Mouse (Mus musculus) adrenal gland (tissue): ENCODE results near the gene Fbxl3.

Experiments used
- intact Hi-C: fragments of 180-260 bp; cut with DNase I; formaldehyde crosslinking; loops from one replicate; pipeline ENCODE4 v1.15.1; 2025
- long read RNA-seq, 2 experiments: library from polyadenylated mRNA; unstranded; transcript quantifications; one replicate each; pipeline ENCODE4 v2.0.0; 2020; ENCODE audit warnings: borderline replicate concordance in 1 of 2; ENCODE audit not compliant: insufficient replicate concordance in 1 of 2

Gene Fbxl3
- long read RNA-seq, experiment 1, full-length matches to known transcripts, result 4 of 11 reads
- long read RNA-seq, experiment 1, partial matches to known transcripts, result 2 of 11 reads
- long read RNA-seq, experiment 1, other reads (novel, unspliced or antisense), result 5 of 11 reads
- long read RNA-seq, experiment 2, full-length matches to known transcripts, result 10 of 21 reads
- long read RNA-seq, experiment 2, partial matches to known transcripts, result 0 of 21 reads
- long read RNA-seq, experiment 2, other reads (novel, unspliced or antisense), result 11 of 21 reads

DNA sequence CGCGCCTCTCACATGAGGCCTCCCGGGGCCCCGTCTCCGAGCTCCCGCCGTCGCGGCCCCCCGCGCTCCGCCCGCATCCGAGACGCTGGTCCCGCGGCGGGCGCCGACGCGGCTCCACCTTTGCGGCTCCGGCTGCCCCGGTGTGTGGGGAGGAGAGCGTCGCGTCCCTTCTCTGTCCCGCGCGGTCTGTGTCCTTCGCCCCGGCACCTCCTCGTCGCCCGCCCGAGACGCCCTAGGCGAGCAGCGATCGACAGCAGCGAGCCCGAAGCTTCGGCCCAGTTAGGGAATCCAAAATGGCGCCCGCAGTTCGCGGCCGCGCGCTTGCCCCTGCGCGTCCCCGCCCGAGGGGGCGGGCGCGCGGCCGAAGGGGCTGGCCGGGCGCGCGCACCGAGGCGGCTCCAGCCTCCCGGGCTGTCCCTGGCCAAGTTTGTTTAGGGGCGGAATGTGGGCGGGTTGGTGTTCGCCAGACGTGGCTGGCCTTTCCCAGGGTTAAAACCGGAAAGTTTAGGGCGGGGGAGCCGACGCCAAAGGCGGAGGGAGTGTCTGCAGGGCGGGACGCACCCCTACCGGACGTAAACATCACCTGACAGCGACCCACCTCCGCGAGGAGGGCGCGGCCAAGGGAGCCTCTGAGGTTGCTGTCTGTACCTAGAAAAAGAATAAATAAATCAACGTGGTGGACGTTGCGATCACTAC, at the start of gene Fbxl3:
Gene Fbxl3, minus strand, starts transcription at position 329 of the 696 bp plus-strand sequence.
- intact Hi-C loops, result no loop called here

DNA sequence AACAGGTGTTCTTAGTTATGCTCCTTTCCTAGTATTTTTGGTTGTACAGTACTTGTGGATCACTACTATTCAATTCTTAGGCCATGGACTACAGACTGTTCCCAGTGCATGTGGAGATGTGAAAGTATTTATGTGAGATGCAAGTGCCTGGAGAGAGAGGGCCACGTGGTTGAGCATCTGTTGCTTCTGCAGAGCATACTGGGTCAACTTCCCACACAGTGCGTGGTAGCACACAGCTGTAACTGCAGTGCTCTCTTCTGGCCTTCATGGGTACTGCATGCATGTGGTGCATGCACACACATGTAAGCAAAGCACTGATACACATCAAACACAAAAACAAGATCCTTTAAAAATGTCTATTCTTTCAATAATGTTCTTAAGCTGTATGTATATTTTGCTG, 32.6 kb upstream of the Fbxl3 start:
- intact Hi-C loops, result no loop called here

DNA sequence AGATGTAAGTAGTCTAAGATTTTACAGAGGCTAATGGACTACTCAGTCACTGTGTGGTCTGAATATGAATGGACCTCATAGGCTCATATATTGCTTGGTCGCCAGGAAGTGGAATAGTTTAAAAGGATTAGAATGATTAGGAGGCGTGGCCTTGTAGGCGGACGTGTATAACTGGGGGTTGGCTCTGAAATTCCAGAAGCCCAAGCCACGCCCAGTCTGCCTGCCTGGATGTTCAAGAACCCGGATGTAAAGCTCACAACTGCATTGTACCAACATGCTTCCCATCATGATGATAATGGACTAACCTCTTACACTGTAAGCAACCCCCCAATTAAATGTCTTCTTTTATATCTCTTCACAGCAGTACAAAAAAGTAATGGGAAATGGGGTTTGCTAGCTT, 26.4 kb upstream of the Fbxl3 start:
- intact Hi-C loops, result no loop called here

DNA sequence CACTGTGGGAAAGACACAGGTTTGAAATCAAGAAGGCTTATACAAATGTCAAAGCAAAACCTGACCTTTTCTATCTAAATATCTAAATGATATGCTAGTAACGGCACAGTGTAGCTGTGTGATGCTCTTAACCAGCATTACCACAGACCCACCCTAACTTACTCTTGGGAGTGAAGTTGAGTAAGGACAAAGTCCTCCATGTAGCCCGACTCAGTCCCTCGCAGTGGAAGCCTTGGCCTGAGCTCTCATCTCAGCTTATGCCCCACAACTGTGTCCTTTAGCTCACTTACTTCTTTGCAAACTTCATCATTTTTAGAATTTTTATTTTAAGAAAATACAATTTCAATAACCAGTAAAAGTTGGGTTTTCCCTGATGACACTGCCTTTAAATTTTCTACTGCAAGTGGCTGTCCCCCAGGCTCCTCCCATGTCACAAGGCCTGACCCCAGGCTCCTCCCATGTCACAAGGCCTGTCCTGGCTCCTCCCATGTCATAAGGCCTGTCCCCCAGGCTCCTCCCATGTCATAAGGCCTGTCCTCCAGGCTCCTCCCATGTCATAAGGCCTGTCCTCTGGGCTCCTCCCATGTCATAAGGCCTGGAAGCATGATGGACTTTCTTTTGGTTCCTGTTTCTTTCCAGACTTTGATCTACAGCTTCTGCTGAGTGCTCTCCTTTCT, 15.8 kb upstream of the Fbxl3 start:
- intact Hi-C loops, result no loop called here

DNA sequence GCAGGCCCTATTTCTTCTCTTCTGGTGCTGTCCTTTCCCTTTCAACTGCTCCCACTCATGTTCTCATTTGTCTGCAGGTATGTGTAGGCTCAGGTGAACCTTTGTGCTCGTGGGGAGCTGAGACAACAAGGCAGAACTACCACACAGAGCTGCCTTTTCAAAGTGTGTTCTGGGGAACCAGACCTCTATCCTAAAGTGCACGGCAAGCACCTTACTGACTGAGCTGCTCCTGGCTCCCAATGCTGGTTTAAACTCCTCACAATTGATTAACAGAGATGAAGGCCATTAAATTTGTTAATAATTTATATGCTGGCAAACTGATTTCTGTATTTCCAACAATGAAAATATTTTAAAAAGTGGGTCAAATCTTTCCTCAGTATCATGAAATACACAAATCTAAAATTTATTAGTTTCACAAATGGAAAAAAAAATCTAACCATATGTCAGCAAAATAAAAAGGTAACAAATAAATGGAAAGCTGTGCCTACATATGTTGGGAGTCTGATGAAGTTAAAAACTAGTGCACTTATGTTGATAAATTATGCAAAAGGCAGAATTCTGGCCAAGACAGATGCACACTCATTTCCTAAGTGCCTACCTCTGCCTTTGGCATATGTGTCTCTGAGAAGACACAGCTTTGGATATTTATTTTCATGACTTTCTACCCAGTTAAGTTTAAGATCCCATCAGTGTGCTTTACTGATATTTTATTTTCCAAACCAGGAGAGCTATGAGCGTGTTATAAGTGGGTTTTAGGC, 13.4 kb upstream of the Fbxl3 start:
- intact Hi-C loops, result no loop called here

DNA sequence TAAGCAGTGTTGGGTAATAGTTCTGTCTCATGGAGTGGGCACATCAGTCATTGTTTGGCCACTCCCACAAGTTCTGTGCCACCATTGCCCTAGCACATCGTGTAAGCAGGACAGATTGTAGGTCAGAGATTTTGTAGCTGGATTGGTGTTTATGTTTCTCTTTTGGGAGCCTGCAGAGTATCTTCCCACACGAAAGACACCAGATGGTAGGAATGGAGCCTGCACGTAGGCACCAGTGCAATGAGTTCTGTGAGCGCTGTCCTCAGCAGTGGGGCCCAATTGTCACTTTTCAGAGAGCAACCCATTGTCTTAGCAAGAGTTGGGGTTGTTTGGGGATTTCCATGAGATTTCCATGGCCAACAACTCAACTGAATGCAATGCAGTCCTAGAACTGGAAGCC, 10.6 kb upstream of the Fbxl3 start:
- intact Hi-C loops, result no loop called here

DNA sequence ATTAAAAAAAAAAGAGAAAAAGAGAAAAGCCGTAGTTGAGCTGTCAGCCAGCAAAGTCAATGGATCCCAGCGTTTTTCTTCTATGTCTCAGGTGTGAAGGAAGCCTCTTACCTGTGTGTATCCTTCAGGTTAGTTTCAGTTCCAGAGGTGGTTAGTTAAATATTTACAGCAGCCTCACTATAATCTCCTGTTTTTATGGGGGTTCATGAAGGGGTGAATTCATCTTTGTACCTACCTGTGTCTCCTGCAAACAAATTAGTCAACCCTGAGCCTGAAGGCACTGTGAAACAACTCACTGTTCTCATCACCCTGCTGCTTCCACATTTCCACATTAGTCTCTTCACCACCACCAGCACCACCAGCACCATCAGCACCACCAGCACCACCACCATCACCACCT, 6.9 kb upstream of the Fbxl3 start:
- intact Hi-C loops, result no loop called here

DNA sequence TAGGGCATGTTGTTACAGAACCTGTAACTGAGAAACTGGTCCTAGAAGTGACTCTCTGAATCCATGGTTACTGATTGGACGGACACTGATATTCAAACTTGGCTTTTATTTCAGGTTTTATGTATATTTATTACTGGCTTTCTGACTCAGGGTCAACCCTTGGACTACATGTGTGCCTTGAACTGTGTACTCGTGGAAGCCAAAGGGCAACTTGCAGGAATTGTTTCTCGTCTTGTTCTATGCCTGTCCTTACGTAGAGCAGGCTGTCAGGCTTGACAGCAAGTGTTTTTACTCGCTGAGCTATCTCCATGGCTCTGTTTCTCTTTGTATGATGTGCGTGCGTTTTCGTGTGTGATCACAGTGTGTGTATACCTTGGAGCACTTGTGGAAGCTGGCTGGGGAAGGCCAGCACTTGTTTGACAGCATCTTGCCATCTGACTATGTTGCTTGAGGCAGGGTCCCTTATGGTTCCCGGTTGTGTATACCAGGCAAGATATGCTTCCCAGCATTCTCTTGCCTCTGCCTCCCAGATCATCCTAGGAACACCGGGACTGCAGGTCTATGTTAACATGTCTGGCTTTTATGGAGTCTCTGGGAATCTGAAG, 3.5 kb upstream of the Fbxl3 start:
- intact Hi-C loops, result no loop called here

DNA sequence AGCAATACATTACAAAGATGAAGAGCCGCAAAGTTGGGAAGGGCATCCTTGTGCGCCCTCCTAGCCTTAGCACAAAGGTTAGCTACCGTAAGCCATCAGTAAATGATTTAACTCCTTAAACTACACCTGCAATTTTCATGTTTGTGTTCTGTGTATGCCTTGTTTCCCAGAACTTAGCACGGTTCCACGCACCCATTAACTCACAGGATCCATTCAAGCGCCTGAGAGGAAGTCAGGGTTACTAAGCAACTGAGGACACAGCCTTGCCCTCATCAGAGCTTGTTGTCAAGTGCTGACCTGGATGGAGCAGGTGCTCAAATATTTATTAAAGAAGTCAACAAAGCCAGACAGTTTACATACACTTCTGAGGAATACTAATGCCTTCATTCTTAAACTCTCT, 2.9 kb upstream of the Fbxl3 start:
- intact Hi-C loops, result no loop called here

DNA sequence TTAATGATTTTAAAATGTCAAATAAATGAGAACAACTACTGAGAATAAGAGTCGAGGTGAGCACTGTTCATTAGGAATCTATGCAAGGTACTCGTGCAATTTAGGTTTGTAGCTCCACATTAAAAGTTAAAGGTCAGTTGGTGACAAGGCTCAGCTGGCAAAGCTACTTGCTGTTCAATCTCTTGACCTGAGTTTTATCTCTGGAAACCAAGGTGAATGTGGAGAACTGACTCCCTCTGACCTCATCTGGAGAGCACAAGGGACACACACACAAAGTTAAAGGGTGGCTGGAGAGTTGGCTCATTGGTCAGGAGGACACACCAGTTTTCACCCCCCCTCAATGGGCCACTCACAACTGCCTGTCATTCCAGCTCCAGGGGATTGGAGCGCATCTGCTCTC, 1.8 kb upstream of the Fbxl3 start:
- intact Hi-C loops, result no loop called here

DNA sequence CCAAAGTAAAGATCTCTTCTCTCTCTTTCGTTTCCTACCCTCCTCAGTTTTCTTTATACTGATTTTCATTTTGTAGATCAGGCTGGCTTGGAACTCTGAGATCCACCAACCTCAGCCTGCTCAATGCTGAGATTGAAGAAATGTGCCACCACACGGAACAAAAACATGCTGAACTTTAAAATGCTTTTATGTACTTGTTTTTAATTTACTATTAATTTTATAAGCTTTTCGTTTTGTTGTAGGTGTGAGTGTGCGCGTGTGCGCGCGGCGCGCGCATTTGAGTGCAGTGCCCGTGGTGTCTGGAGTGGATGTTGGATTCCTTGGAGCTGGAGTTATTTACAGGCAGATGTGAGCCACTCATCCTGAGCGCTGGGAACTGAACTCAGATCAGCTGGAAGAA, 930 bp upstream of the Fbxl3 start:
- intact Hi-C loops, result no loop called here

DNA sequence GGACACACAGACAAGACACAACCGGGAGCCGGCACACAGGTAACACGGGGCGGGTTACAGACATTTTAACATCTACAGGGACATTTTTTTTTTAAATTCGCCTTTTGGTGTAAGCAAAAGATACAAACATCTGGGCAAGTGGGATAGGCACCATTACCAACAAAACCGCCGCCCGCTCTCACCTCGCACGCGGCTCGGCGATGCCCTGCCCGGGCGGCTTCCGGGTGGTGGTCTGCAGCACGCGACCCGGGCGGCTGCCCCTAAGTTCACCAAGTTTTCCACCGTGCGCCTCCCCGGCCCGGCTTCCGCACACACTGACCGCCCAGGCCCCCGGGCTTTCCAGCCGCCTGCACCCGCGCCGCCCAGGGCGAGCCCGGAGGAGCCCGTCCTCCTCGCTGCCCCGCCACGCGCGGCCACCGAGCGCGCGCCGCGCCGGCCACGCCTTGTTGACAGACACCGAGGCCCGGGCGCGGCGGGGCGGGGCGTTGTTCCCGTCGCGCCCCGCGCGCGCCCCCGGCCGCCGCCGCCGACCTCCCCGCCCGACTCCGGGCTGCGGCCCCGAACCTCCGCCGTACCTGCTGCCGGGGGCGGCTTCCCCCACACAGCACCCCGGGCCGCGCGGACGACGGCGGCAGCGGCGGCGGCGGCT, 655 bp downstream of the Fbxl3 start:
- intact Hi-C loops, result loop anchor here (1.0 kb wide), 1 partner anchor 28 kb away; the partner anchor contains the start of gene Cln5

DNA sequence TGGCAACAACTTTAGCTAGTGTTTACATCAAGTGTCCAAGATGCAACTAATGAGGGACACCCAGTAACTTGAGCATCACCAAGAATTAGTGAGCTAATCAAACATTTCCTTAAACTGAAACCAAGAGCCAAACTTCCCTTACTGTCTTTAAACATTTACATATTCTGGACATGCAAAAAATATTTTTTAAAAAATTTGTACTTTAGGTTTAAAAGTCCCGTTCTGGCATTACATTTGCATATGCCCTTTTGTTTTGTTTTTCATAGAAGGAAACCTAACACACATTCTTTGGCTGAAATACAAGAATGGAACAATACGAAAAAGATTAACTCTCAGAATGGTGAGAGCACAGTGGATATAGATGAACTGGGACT, 1.2 kb downstream of the Fbxl3 start:
- intact Hi-C loops, result loop anchor here (1.0 kb wide), 1 partner anchor 28 kb away; the partner anchor contains the start of gene Cln5

DNA sequence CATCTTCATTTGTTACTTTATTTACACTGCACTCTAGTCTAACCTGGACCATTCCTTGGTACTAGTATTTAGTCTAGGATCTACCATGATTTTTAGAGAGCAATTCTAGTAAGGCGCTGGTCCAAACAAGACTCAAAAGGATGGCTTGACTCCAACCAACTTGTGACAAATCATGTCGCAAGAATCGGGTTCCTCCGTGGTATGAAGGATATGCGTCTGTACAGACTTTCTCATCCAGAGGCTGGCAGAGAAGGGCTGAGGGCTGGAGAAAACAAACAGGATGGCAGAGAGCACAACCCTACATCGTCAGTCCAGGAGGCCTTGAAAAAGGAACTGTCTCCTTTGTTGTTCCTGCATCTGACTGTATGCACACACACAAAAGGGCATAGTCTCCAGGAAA, 2.7 kb downstream of the Fbxl3 start:
- intact Hi-C loops, result no loop called here

DNA sequence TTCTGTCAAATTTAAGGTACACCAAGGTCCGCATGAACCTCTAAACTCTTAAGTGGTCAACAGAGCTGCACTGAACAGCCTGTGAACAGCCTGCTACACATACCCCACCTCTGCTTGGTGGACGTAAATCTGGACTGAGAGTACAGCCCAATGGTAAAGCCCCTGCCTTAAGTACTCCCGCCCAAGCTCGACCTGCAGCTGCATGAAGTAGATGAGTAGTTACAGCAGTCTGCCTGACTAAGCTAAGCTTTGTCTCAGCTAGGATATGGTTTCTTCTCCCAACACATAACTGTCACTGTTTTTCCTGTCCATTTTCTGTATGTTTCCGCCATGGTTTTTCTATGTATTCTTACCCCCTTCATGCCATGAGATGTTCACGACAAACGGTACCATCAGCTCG, 3.5 kb downstream of the Fbxl3 start:
- intact Hi-C loops, result no loop called here

DNA sequence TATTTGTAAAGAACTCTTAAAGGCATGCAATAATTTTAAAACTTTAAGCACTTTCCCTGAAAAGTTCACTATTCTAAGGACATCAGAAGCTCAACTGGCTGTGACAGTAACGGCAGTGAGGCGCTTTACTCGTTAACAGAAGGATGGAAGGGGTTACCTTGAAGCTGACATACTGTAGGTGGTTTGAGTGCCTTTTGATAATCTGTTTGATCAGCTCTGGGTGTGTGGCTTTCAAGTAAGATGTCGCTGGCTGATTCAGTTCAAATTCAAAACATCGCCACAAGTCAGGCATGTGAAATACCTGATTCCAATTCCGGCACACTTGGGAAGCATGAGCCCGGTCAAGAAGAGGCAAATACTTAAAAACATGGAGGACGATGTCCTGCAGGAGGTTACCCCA, 4.3 kb downstream of the Fbxl3 start:
- intact Hi-C loops, result no loop called here

DNA sequence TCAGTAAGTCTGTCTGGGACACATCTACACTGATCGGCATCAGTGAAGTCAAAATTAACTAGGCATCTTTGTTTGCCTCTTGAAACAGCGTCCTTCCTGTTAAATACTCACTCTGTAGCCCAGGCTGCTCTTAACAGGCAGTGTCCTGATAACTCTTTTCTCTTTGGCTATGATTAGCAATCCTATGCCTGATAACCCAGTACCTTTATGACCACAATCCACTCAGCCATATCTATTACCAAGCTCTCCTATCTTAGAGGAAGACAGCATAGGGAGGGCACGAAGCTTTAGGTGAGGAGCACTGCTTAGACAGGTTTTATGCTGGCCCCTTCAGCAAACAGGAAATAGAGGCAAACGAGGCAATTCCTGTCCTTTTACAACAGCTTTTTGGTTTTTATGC, 5.7 kb downstream of the Fbxl3 start:
- intact Hi-C loops, result no loop called here

DNA sequence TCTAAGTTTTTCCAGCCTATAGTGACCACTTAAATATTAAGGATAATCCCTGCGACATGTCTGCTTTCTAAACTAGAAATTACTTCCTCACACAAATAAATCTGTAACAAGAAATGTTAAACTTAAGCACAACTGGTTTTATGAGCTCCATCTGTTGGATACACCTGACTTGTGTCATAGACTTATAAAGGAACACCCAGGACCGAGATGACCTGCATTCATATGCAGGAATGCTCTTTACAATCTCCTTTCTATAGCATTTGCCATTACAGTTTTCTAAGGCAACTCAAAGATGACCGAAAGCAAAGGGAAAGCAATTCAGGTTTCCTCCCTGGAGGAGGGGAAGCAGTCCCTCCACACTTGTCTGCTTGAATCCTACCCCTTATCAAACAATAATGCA, 6.1 kb downstream of the Fbxl3 start:
- intact Hi-C loops, result no loop called here

DNA sequence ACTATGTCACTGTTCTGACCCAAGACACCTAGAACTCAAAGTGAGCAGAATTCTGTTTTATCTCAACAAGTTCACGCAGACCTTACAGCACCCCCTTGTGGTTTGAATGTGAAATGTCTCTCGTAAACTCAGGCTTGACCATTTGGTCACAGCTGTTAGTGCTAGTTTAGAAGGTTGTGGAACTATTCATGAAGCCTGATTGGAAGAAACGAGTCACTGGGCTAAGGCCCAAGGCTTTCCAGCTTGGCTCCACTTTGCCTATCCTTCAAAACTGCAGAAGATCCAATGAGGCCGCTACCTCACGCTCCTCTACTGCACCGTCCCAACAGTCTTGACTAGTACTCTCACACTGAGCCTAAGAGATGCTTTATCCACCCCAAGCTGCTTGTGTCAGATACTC, 10.7 kb downstream of the Fbxl3 start:
- intact Hi-C loops, result no loop called here

DNA sequence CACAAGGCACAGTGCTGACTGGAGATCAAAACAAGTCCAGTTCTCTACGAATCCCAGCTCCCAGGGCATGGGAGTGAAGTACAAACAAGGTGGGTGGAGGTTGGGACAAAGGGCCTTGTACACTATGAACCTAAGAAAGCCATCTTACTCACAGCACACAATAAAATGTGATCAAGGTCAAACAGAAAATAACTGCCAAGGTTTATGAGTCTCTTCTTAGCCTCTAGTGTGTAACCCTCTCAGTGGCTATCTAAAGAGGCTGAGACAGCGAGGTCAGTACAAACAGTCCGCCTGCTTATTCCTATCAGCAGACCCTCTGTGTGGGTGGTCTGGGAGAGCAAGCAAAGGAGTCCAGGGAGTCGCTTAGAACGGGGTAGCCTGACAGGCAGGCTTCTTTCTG, 11.5 kb downstream of the Fbxl3 start:
- intact Hi-C loops, result no loop called here
